Mouse (Mus musculus) testis, adult 2 months (tissue): ENCODE results near the gene Asb13.

Experiments
- CTCF ChIP-seq: fragments of 200-500 bp; IDR thresholded peaks from 2 replicates; pipeline ENCODE4 v1.5.1; 2012; ENCODE audit warnings: low read depth, mild to moderate bottlenecking, inconsistent platforms, low read length, moderate library complexity; ENCODE audit not compliant: control insufficient read depth, insufficient read depth, insufficient replicate concordance
- POLR2A ChIP-seq: fragments of 200-500 bp; IDR thresholded peaks from 2 replicates; pipeline ENCODE4 v1.6.1; 2012; ENCODE audit warnings: low read depth, mild to moderate bottlenecking, inconsistent platforms, low read length, moderate library complexity; ENCODE audit not compliant: control insufficient read depth

DNA sequence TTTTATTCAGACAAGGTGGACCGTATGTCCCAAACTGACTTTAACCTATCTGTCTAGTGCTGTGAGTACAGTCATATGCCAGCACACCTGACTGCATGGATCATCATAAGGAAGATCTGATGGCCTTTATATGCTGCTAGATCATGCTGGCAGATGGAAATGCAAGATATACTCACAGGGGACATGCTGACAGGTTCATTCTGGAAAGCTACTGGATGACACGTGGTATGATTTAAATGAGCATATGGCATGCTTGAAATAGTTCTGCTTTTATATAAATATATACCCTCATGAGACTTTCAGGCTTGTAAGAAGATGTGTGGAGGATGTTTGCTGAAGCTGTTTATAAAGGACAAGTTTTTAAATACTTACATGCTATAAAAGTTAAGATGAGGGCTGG is 20.6 kb downstream of the Asb13 start:
- TF ChIP-seq CTCF (no peak), POLR2A (no peak)
